Mouse (Mus musculus): Measurements from ENCODE around the gene Sun2. TPM values are rescaled to one million over a fixed set of nuclear protein-coding genes. Genes with fewer than 3 reads are reported as not detected.

Sun2 gene
- polyA plus RNA-seq, 2 experiments: 1.6 to 7.0 TPM

GRCm38 (mm10) chr15:79755977-79756625 lies 13.8 kb upstream of the Sun2 start:
- TF ChIP-seq EP300 (IDR thresholded peaks at IDR 0.05; ENCODE audit: low read depth) (no peak), CTCF (IDR thresholded peaks at IDR 0.05; ENCODE audit: low read depth) (no peak)
- H3K27me3 ChIP-seq (ENCODE audit: control insufficient read depth, insufficient read depth, low read length): no peaks in the 10 kb centered on the region
- no peaks in the 10 kb centered on the region for H3K36me3 ChIP-seq (replicated peaks; ENCODE audit: control insufficient read depth, insufficient read depth, low read depth)
- H3K4me3 ChIP-seq (ENCODE audit: insufficient read depth in 1 of 2, low read depth in 2 of 2, low read length in 2 of 2): no peak overlapping the region
- DNase-seq (ENCODE audit: low read depth in 3 of 3, low spot score in 3 of 3) (no peak), ATAC-seq (ENCODE audit: insufficient read depth) (no peak)
- no peaks in the 10 kb centered on the region for H3K9me3 ChIP-seq (ENCODE audit: control insufficient read depth, low read length)
- no peak overlapping the region for H3K4me2 ChIP-seq (ENCODE audit: low read depth)
- 49% methylated on average over 8 of the region's 8 CpGs for WGBS (ENCODE audit: insufficient replicate concordance)
- 0 out of 4 replicates have a peak, but pooled peaks cover 0 to 3% of the 10 kb centered on the region in 2 experiments for H3K4me1 ChIP-seq (replicated peaks; ENCODE audit: control insufficient read depth in 2 of 2, insufficient read depth in 2 of 2, low read length in 1 of 2)
- no peak overlapping the region for H3K27ac ChIP-seq
- no peak overlapping the region for H3K9ac ChIP-seq (replicated peaks)

- no peak overlapping the region for H3K4me3 ChIP-seq (ENCODE audit: insufficient read depth in 1 of 2, low read depth in 2 of 2, low read length in 2 of 2)
- no peaks in the 10 kb centered on the region for H3K9me3 ChIP-seq (ENCODE audit: control insufficient read depth, low read length)
- 0 out of 4 replicates have a peak, but pooled peaks cover 0 to 3% of the 10 kb centered on the region in 2 experiments for H3K4me1 ChIP-seq (replicated peaks; ENCODE audit: control insufficient read depth in 2 of 2, insufficient read depth in 2 of 2, low read length in 1 of 2)
- ATAC-seq (ENCODE audit: insufficient read depth): no peak
- no peak for DNase-seq (ENCODE audit: low read depth in 3 of 3, low spot score in 3 of 3)
- H3K36me3 ChIP-seq (replicated peaks; ENCODE audit: control insufficient read depth, insufficient read depth, low read depth): no peaks in the 10 kb centered on the region
- H3K4me2 ChIP-seq (ENCODE audit: low read depth): no peak overlapping the region
- no peaks in the 10 kb centered on the region for H3K27me3 ChIP-seq (ENCODE audit: control insufficient read depth, insufficient read depth, low read length)
- H3K9ac ChIP-seq (replicated peaks): no peak overlapping the region
- 69% methylated on average over 4 of the region's 4 CpGs for WGBS (ENCODE audit: insufficient replicate concordance)
- TF ChIP-seq EP300 (IDR thresholded peaks at IDR 0.05; ENCODE audit: low read depth) (no peak), CTCF (IDR thresholded peaks at IDR 0.05; ENCODE audit: low read depth) (no peak)
- no peak overlapping the region for H3K27ac ChIP-seq
These were observed 12.8 kb upstream of the Sun2 start for GRCm38 (mm10) chr15:79755176-79755575.

- no peak overlapping the region for H3K27ac ChIP-seq
- 0 out of 4 replicates have a peak, but pooled peaks cover 0 to 3% of the 10 kb centered on the region in 2 experiments for H3K4me1 ChIP-seq (replicated peaks; ENCODE audit: control insufficient read depth in 2 of 2, insufficient read depth in 2 of 2, low read length in 1 of 2)
- no peak overlapping the region for H3K4me2 ChIP-seq (ENCODE audit: low read depth)
- H3K9ac ChIP-seq (replicated peaks): no peak overlapping the region
- H3K36me3 ChIP-seq (replicated peaks; ENCODE audit: control insufficient read depth, insufficient read depth, low read depth): no peaks in the 10 kb centered on the region
- ATAC-seq (ENCODE audit: insufficient read depth) (no peak), DNase-seq (ENCODE audit: low read depth in 3 of 3, low spot score in 3 of 3) (no peak)
- 52% methylated on average over 4 of the region's 4 CpGs for WGBS (ENCODE audit: insufficient replicate concordance)
- H3K4me3 ChIP-seq (ENCODE audit: insufficient read depth in 1 of 2, low read depth in 2 of 2, low read length in 2 of 2): no peak overlapping the region
- no peaks in the 10 kb centered on the region for H3K9me3 ChIP-seq (ENCODE audit: control insufficient read depth, low read length)
- no peaks in the 10 kb centered on the region for H3K27me3 ChIP-seq (ENCODE audit: control insufficient read depth, insufficient read depth, low read length)
- no peak for TF ChIP-seq EP300 (IDR thresholded peaks at IDR 0.05; ENCODE audit: low read depth)
- TF ChIP-seq CTCF (IDR thresholded peaks at IDR 0.05; ENCODE audit: low read depth): no peak
These were observed 11.5 kb upstream of the Sun2 start for GRCm38 (mm10) chr15:79753873-79754272.

DNA sequence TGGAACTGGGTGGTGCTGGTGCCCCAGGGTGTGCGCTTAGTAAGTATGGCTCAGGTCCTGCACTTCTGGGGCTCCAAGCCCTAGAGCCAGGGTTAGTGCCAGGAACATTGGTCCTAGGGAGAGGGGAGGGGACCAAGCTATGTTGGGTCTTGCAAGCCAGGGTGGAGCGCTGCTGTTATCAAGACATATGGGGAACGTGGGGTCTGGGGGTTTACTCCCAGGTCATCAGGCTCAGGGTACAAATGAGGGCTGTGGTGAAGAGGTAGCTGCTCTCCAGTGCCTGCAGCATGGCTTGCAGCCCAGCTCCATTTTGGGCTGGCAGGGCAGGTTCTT lies 11.1 kb upstream of the Sun2 start:
- 83% methylated on average over 3 of the region's 3 CpGs for WGBS (ENCODE audit: insufficient replicate concordance)
- TF ChIP-seq EP300 (IDR thresholded peaks at IDR 0.05; ENCODE audit: low read depth) (no peak), CTCF (IDR thresholded peaks at IDR 0.05; ENCODE audit: low read depth) (no peak)
- H3K36me3 ChIP-seq (replicated peaks; ENCODE audit: control insufficient read depth, insufficient read depth, low read depth): no peaks in the 10 kb centered on the region
- H3K27me3 ChIP-seq (ENCODE audit: control insufficient read depth, insufficient read depth, low read length): no peaks in the 10 kb centered on the region
- DNase-seq (ENCODE audit: low read depth in 3 of 3, low spot score in 3 of 3): no peak
- no peak overlapping the region for H3K4me2 ChIP-seq (ENCODE audit: low read depth)
- H3K27ac ChIP-seq: no peak overlapping the region
- 0 out of 4 replicates have a peak, but pooled peaks cover 0 to 3% of the 10 kb centered on the region in 2 experiments for H3K4me1 ChIP-seq (replicated peaks; ENCODE audit: control insufficient read depth in 2 of 2, insufficient read depth in 2 of 2, low read length in 1 of 2)
- no peaks in the 10 kb centered on the region for H3K9me3 ChIP-seq (ENCODE audit: control insufficient read depth, low read length)
- H3K4me3 ChIP-seq (ENCODE audit: insufficient read depth in 1 of 2, low read depth in 2 of 2, low read length in 2 of 2): no peak overlapping the region
- no peak for ATAC-seq (ENCODE audit: insufficient read depth)
- H3K9ac ChIP-seq (replicated peaks): no peak overlapping the region

- TF ChIP-seq EP300 (IDR thresholded peaks at IDR 0.05; ENCODE audit: low read depth): no peak
- TF ChIP-seq CTCF (IDR thresholded peaks at IDR 0.05; ENCODE audit: low read depth): peak; percentile 99
- Histone ChIP-seq H3K36me3 (replicated peaks; ENCODE audit: control insufficient read depth, insufficient read depth, low read depth) (no peaks in the 10 kb centered on the region), H3K9ac (replicated peaks) (no peak overlapping the region), H3K4me1 (replicated peaks; ENCODE audit: control insufficient read depth in 2 of 2, insufficient read depth in 2 of 2, low read length in 1 of 2) (0 out of 4 replicates have a peak, but pooled peaks cover 0 to 3% of the 10 kb centered on the region in 2 experiments), H3K4me3 (ENCODE audit: insufficient read depth in 1 of 2, low read depth in 2 of 2, low read length in 2 of 2) (no peak overlapping the region), H3K27ac (no peak overlapping the region), H3K9me3 (ENCODE audit: control insufficient read depth, low read length) (no peaks in the 10 kb centered on the region), H3K27me3 (ENCODE audit: control insufficient read depth, insufficient read depth, low read length) (no peaks in the 10 kb centered on the region), H3K4me2 (ENCODE audit: low read depth) (no peak overlapping the region)
- 20% methylated on average over 11 of the region's 11 CpGs for WGBS (ENCODE audit: insufficient replicate concordance)
- ATAC-seq (ENCODE audit: insufficient read depth) (no peak), DNase-seq (ENCODE audit: low read depth in 3 of 3, low spot score in 3 of 3) (no peak)
These were observed 10.5 kb upstream of the Sun2 start for GRCm38 (mm10) chr15:79752742-79753419.
